In genomic region chr2:154676653-154677609, GRCm38 (mm10) we compare ENCODE assay signal across 8 mouse cellular contexts. TPM values are rescaled to one million over a fixed set of nuclear protein-coding genes. Genes with fewer than 3 reads are reported as not detected.
A peak's percentile ranks its signal among the peaks of the same experiment; 100 is the strongest.
DNase-seq lines count a peak whose midpoint lies in the region; ATAC-seq lines count a peak whose summit lies in the region.

No protein-coding gene starts in this region.

- H3K27ac ChIP-seq in forebrain, embryonic 10.5 days: peak overlapping the region; percentile 88
- peak overlapping the region; percentile 84 for H3K27ac ChIP-seq in hindbrain, embryonic 11.5 days (ENCODE audit: low read depth, low read length)
- peak overlapping the region; percentile 68; the same call in 1 of the 2 replicates for H3K27ac ChIP-seq in limb, embryonic 10.5 days
- H3K27ac ChIP-seq in midbrain, embryonic 10.5 days (replicated peaks): peak overlapping the region; percentile 86
- peak overlapping the region; percentile 95 for H3K27ac ChIP-seq in stomach, embryonic 16.5 days (ENCODE audit: low read length)

- H3K4me2 ChIP-seq in hindbrain, embryonic 11.5 days (replicated peaks; ENCODE audit: low read depth, low read length): peak overlapping the region; percentile 41
- H3K4me2 ChIP-seq in stomach, embryonic 16.5 days (ENCODE audit: low read depth, low read length): peak overlapping the region; percentile 38

- no peaks in the 10 kb centered on the region for H3K27me3 ChIP-seq in forebrain, embryonic 10.5 days (ENCODE audit: poor library complexity, severe bottlenecking)
- no peaks in the 10 kb centered on the region for H3K27me3 ChIP-seq in hindbrain, embryonic 11.5 days (ENCODE audit: control insufficient read depth, insufficient read depth, low read length)
- no peaks in the 10 kb centered on the region for H3K27me3 ChIP-seq in limb, embryonic 10.5 days (ENCODE audit: low read depth, poor library complexity, severe bottlenecking)
- H3K27me3 ChIP-seq in midbrain, embryonic 10.5 days (ENCODE audit: low read depth, poor library complexity, severe bottlenecking): no peaks in the 10 kb centered on the region
- H3K27me3 ChIP-seq in stomach, embryonic 16.5 days (ENCODE audit: control insufficient read depth, insufficient read depth, low read length): no peaks in the 10 kb centered on the region

- peak overlapping the region; percentile 44 for H3K9ac ChIP-seq in hindbrain, embryonic 11.5 days (ENCODE audit: low read depth, low read length)
- peak overlapping the region; percentile 41 for H3K9ac ChIP-seq in stomach, embryonic 16.5 days (ENCODE audit: low read length)

- WGBS in forebrain, embryonic 10.5 days: 64% methylated on average over 19 of the region's 19 CpGs
- 57% methylated on average over 19 of the region's 19 CpGs for WGBS in hindbrain, embryonic 11.5 days
- WGBS in limb, embryonic 10.5 days: 74% methylated on average over 19 of the region's 19 CpGs
- 63% methylated on average over 19 of the region's 19 CpGs for WGBS in midbrain, embryonic 10.5 days
- 56% methylated on average over 19 of the region's 19 CpGs for WGBS in stomach, embryonic 16.5 days

- no peaks in the 10 kb centered on the region for H3K9me3 ChIP-seq in forebrain, embryonic 10.5 days
- H3K9me3 ChIP-seq in hindbrain, embryonic 11.5 days (ENCODE audit: control insufficient read depth, low read length): no peaks in the 10 kb centered on the region
- H3K9me3 ChIP-seq in limb, embryonic 10.5 days (replicated peaks): no peaks in the 10 kb centered on the region
- no peaks in the 10 kb centered on the region for H3K9me3 ChIP-seq in midbrain, embryonic 10.5 days (replicated peaks)
- no peaks in the 10 kb centered on the region for H3K9me3 ChIP-seq in stomach, embryonic 16.5 days (replicated peaks; ENCODE audit: control insufficient read depth, low read length)

- peaks cover 44% of the 10 kb centered on the region for H3K4me1 ChIP-seq in forebrain, embryonic 10.5 days
- peaks cover 6% of the 10 kb centered on the region; the same call in 1 of the 2 replicates for H3K4me1 ChIP-seq in hindbrain, embryonic 11.5 days (replicated peaks; ENCODE audit: control insufficient read depth, insufficient read depth, low read length)
- H3K4me1 ChIP-seq in limb, embryonic 10.5 days: peaks cover 20% of the 10 kb centered on the region
- H3K4me1 ChIP-seq in midbrain, embryonic 10.5 days: peaks cover 36% of the 10 kb centered on the region
- peaks cover 20% of the 10 kb centered on the region for H3K4me1 ChIP-seq in stomach, embryonic 16.5 days (ENCODE audit: control insufficient read depth, insufficient read depth, low read length)

- ATAC-seq in hindbrain, embryonic 11.5 days (ENCODE audit: low FRiP score): peak; percentile 87
- peak; percentile 30; the same call in 1 of the 2 replicates for ATAC-seq in stomach, embryonic 16.5 days (ENCODE audit: insufficient read depth, low FRiP score)

- DNase-seq in adrenal gland, adult 2 months: peak; percentile 55
- DNase-seq in adrenal gland, postnatal 4 days (ENCODE audit: low spot score in 2 of 2): no peak
- peak; percentile 81 for DNase-seq in c-Kit-positive CD71-positive TER-119-negative erythroid progenitor cells, embryonic 14.5 days (ENCODE audit: low read depth)
- peak; percentile 56 for DNase-seq in forebrain, embryonic 10.5 days (ENCODE audit: extremely low spot score, low spot score)
- peak; percentile 65 for DNase-seq in hindbrain, embryonic 11.5 days (ENCODE audit: low spot score)
- no peak for DNase-seq in limb, embryonic 10.5 days (ENCODE audit: low spot score)
- DNase-seq in midbrain, embryonic 10.5 days (ENCODE audit: low spot score): peak; percentile 48

- peaks cover 29% of the 10 kb centered on the region for H3K36me3 ChIP-seq in forebrain, embryonic 10.5 days (replicated peaks)
- H3K36me3 ChIP-seq in hindbrain, embryonic 11.5 days (ENCODE audit: control insufficient read depth, insufficient read depth, low read length): no peaks in the 10 kb centered on the region
- H3K36me3 ChIP-seq in limb, embryonic 10.5 days: peaks cover 21% of the 10 kb centered on the region
- H3K36me3 ChIP-seq in midbrain, embryonic 10.5 days: peaks cover 11% of the 10 kb centered on the region
- H3K36me3 ChIP-seq in stomach, embryonic 16.5 days (ENCODE audit: control insufficient read depth, insufficient read depth, low read length): no peaks in the 10 kb centered on the region

- peak overlapping the region; percentile 40 for H3K4me3 ChIP-seq in forebrain, embryonic 10.5 days
- no peak overlapping the region; the same call in 1 of the 2 replicates for H3K4me3 ChIP-seq in hindbrain, embryonic 11.5 days (ENCODE audit: low read depth, low read length)
- H3K4me3 ChIP-seq in limb, embryonic 10.5 days: peak overlapping the region; percentile 22; the same call in 1 of the 2 replicates
- peak overlapping the region; percentile 37 for H3K4me3 ChIP-seq in midbrain, embryonic 10.5 days
- peak overlapping the region; percentile 8; the same call in 1 of the 2 replicates for H3K4me3 ChIP-seq in stomach, embryonic 16.5 days (replicated peaks; ENCODE audit: low read length)

RNA-seq across cellular contexts. Expression of gene Chmp4b, which starts 25.4 kb away (rescaled TPM):
- total RNA-seq in adrenal gland, adult 2 months (2021): 100 to 1,000 TPM; 236 to 263 TPM
- polyA plus RNA-seq in adrenal gland, adult 2 months (2012; rRNA removed): 96.3 and 114 TPM in 2 replicates
- 100 to 1,000 TPM; 214 to 228 TPM for total RNA-seq in adrenal gland, postnatal 4 days (2021)
- 12.9 and 13.4 TPM in 2 replicates for polyA plus RNA-seq in forebrain, embryonic 10.5 days (2016; fragmentation: Nextera tagmentation; extraction: Ambion mirVana)
- 15.2 and 15.7 TPM in 2 replicates for polyA plus RNA-seq in hindbrain, embryonic 11.5 days (2014; fragmentation: Nextera tagmentation; extraction: Ambion mirVana)
- 13.6 and 14.6 TPM in 2 replicates for polyA plus RNA-seq in limb, embryonic 10.5 days (2016; fragmentation: Nextera tagmentation; extraction: Ambion mirVana)
- polyA plus RNA-seq in midbrain, embryonic 10.5 days (2016; fragmentation: Nextera tagmentation; extraction: Ambion mirVana): 13.1 and 13.8 TPM in 2 replicates
- polyA plus RNA-seq in stomach, embryonic 16.5 days (2015; fragmentation: Nextera tagmentation; extraction: Ambion mirVana): 20.7 and 23.6 TPM in 2 replicates

Comparison
In these comparisons a context has a peak if more than half of its experiments do, and no peak if none do; other contexts are left out.
1. DNase-seq: peak in adrenal gland, adult 2 months (single experiment), c-Kit-positive CD71-positive TER-119-negative erythroid progenitor cells, embryonic 14.5 days (single experiment), forebrain, embryonic 10.5 days (single experiment), hindbrain, embryonic 11.5 days (single experiment) and midbrain, embryonic 10.5 days (single experiment); none in adrenal gland, postnatal 4 days (0 of 2) and limb, embryonic 10.5 days (single experiment).
2. Peak in every context shown above with its lines, with median percentiles within 50 percentile points of each other: H3K27ac ChIP-seq.